8 mouse cellular contexts compared by ENCODE assay signal in the genomic region with DNA sequence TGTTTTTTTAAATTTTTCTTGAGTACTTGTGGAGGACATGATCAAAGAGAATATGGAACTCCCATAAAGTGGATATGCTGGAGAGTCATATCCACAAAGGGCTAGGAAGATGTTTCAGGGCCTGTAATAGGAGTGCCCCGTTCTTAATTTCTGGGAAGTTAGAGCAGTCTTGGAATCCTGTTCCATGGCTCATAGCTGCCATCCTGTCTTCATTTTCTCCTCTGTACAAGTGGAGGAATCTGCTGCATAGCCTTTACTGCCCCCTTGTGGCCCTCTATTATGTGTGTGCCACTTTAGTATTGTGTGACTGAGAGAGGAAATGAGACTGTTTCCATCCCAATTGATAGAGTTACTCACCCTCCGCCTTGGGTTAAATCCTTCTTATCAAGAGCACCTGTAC.
DNase-seq lines count a peak whose midpoint lies in the region; ATAC-seq and TF ChIP-seq lines count a peak whose summit lies in the region.

No protein-coding gene starts in this region.

- no peak overlapping the region for H3K9ac ChIP-seq in heart, adult 2 months (ENCODE audit: low read depth, low read length)
- no peak overlapping the region for H3K9ac ChIP-seq in heart, embryonic 12.5 days
- no peak overlapping the region for H3K9ac ChIP-seq in hindbrain, embryonic 13.5 days
- no peak overlapping the region for H3K9ac ChIP-seq in midbrain, postnatal 0 days (replicated peaks; ENCODE audit: low read length, poor library complexity, severe bottlenecking)

- peak; percentile 92 for TF ChIP-seq CTCF in heart, adult 2 months (IDR thresholded peaks at IDR 0.05)
- TF ChIP-seq CTCF in midbrain, postnatal 0 days (IDR thresholded peaks at IDR 0.05), result peak; percentile 96

- intact Hi-C loops in heart, adult 2 months (cut with DNase I), result loop anchor here (1.0 kb wide), 1 partner anchor 254 kb away; no protein-coding TSS in a partner anchor

- no peak overlapping the region for H3K27ac ChIP-seq in heart, adult 2 months
- no peak overlapping the region for H3K27ac ChIP-seq in heart, embryonic 12.5 days (ENCODE audit: poor library complexity, severe bottlenecking)
- H3K27ac ChIP-seq in hindbrain, embryonic 13.5 days, result no peak overlapping the region
- H3K27ac ChIP-seq in midbrain, postnatal 0 days (ENCODE audit: low read depth, low read length), result no peak overlapping the region

- no peaks in the 10 kb centered on the region for H3K27me3 ChIP-seq in heart, adult 2 months (ENCODE audit: control insufficient read depth, insufficient read depth, low read length)
- no peaks in the 10 kb centered on the region for H3K27me3 ChIP-seq in heart, embryonic 12.5 days (replicated peaks)
- no peaks in the 10 kb centered on the region for H3K27me3 ChIP-seq in hindbrain, embryonic 13.5 days
- H3K27me3 ChIP-seq in midbrain, postnatal 0 days (ENCODE audit: insufficient read depth, low read length), result no peaks in the 10 kb centered on the region

- no peak overlapping the region for H3K4me3 ChIP-seq in heart, adult 2 months
- H3K4me3 ChIP-seq in heart, embryonic 12.5 days, result no peak overlapping the region
- no peak overlapping the region for H3K4me3 ChIP-seq in hindbrain, embryonic 13.5 days
- H3K4me3 ChIP-seq in midbrain, postnatal 0 days (ENCODE audit: low read depth, low read length), result no peak overlapping the region

- peak; percentile 37 to 41 for DNase-seq in heart, adult 2 months
- DNase-seq in adrenal gland, adult (ENCODE audit: inconsistent age in 2 of 2, low spot score in 1 of 2), result peak; percentile 46 to 85
- DNase-seq in embryo, embryonic 10.5 days (ENCODE audit: low spot score), result peak; percentile 87
- DNase-seq in left cerebral cortex, adult 9 months (ENCODE audit: low spot score in 2 of 2), result peak; percentile 18 to 85
- peak; percentile 89 for DNase-seq in midbrain, postnatal 0 days (ENCODE audit: low spot score)
- DNase-seq in thymus, adult 18-20 months, result peak; percentile 12 to 31

- no peak overlapping the region for H3K4me2 ChIP-seq in heart, embryonic 12.5 days
- H3K4me2 ChIP-seq in hindbrain, embryonic 13.5 days, result no peak overlapping the region
- H3K4me2 ChIP-seq in midbrain, postnatal 0 days (ENCODE audit: low read depth, low read length, poor library complexity, severe bottlenecking), result no peak overlapping the region

- H3K79me2 ChIP-seq in heart, adult 2 months (replicated peaks; ENCODE audit: control insufficient read depth, insufficient read depth, low read length), result no peaks in the 10 kb centered on the region

- TF ChIP-seq EP300 in heart, adult 2 months (IDR thresholded peaks at IDR 0.05; ENCODE audit: insufficient read depth, low read depth, low read length), result no peak

- no peak for ATAC-seq in heart, embryonic 12.5 days (ENCODE audit: insufficient number of reproducible peaks, low FRiP score)
- ATAC-seq in hindbrain, embryonic 13.5 days (ENCODE audit: low FRiP score), result 0 out of 2 replicates have a peak, but pooled peaks have one; percentile 39
- peak; percentile 52; the same call in 1 of the 2 replicates for ATAC-seq in midbrain, postnatal 0 days (ENCODE audit: low FRiP score)

- WGBS in heart, adult 2 months, result 9% methylated on average over 2 of the region's 2 CpGs
- 16% methylated on average over 2 of the region's 2 CpGs for WGBS in heart, embryonic 12.5 days
- 50% methylated on average over 2 of the region's 2 CpGs for WGBS in hindbrain, embryonic 13.5 days
- whole genome bisulfite sequencing in midbrain, postnatal 0 days, result 41% methylated on average over 2 of the region's 2 CpGs

- no peaks in the 10 kb centered on the region for H3K9me3 ChIP-seq in heart, embryonic 12.5 days (replicated peaks)
- no peaks in the 10 kb centered on the region for H3K9me3 ChIP-seq in hindbrain, embryonic 13.5 days
- no peaks in the 10 kb centered on the region for H3K9me3 ChIP-seq in midbrain, postnatal 0 days (ENCODE audit: low read length)

- no peak for TF ChIP-seq POLR2A in heart, adult 2 months (IDR thresholded peaks at IDR 0.05; ENCODE audit: insufficient read depth, low read depth, low read length)

- H3K36me3 ChIP-seq in heart, adult 2 months (ENCODE audit: control insufficient read depth, insufficient read depth, low read length), result no peaks in the 10 kb centered on the region
- no peaks in the 10 kb centered on the region for H3K36me3 ChIP-seq in heart, embryonic 12.5 days
- no peaks in the 10 kb centered on the region for H3K36me3 ChIP-seq in hindbrain, embryonic 13.5 days
- H3K36me3 ChIP-seq in midbrain, postnatal 0 days (ENCODE audit: insufficient read depth, low read length), result no peaks in the 10 kb centered on the region

- H3K4me1 ChIP-seq in heart, adult 2 months (ENCODE audit: control insufficient read depth, insufficient read depth, low read length), result no peaks in the 10 kb centered on the region
- H3K4me1 ChIP-seq in heart, embryonic 12.5 days (replicated peaks), result no peaks in the 10 kb centered on the region
- no peaks in the 10 kb centered on the region for H3K4me1 ChIP-seq in hindbrain, embryonic 13.5 days (replicated peaks)
- H3K4me1 ChIP-seq in midbrain, postnatal 0 days (ENCODE audit: insufficient read depth, low read length), result no peaks in the 10 kb centered on the region

Comparison
In these comparisons a context has a peak if more than half of its experiments do, and no peak if none do; other contexts are left out.
1. DNase-seq: peak in every context shown above with its lines; median percentile 89 in midbrain, postnatal 0 days; 87 in embryo, embryonic 10.5 days; 66 in adrenal gland, adult; 52 in left cerebral cortex, adult 9 months; 39 in heart, adult 2 months; 22 in thymus, adult 18-20 months.